Mouse (Mus musculus): Measurements from ENCODE around the gene Usp44. TPM values are rescaled to one million over a fixed set of nuclear protein-coding genes. Genes with fewer than 3 reads are reported as not detected.
A peak's percentile ranks its signal among the peaks of the same experiment; 100 is the strongest.
"Not testable (repeated sequence)": the region's sequence is repeated elsewhere in the genome, so short reads cannot be mapped to it uniquely, and the experiment has no call there.

Gene Usp44
- total and polyA plus RNA-seq, 2 experiments from 2014 or later: 0.05 TPM; not detected in 1

DNA sequence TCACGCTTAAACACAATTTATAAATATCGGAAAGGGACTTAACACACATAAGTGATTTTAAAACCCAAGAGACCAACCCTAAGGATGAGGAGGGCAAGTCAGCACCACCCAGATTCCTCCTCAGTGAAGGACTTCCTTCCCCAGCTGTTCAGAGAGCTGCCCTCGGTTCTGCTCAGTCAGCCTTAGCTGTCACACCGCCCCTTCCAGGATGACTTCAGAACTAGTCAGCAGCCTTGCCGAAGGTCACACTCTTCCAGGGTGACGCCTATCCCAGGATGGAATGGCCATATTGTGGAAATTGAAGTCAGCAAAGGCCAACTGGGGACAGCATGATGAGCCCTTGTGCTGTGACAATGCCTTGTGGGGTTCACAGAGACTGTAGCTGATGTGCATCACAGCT, 28.2 kb upstream of the Usp44 start:
- no peaks in the 10 kb centered on the region for H3K36me3 ChIP-seq (ENCODE audit: insufficient read depth, low read length)
- no peak for DNase-seq (ENCODE audit: low spot score)
- ATAC-seq (ENCODE audit: low FRiP score): no peak
- H3K27me3 ChIP-seq (ENCODE audit: insufficient read depth, low read length): no peaks in the 10 kb centered on the region
- H3K4me1 ChIP-seq (ENCODE audit: insufficient read depth, low read length): no peaks in the 10 kb centered on the region
- H3K9ac ChIP-seq (replicated peaks; ENCODE audit: low read length, poor library complexity, severe bottlenecking): no peak overlapping the region
- H3K4me3 ChIP-seq (ENCODE audit: low read depth, low read length): no peak overlapping the region
- no peak for TF ChIP-seq CTCF (IDR thresholded peaks at IDR 0.05)
- H3K9me3 ChIP-seq (ENCODE audit: low read length): no peaks in the 10 kb centered on the region
- 74% methylated on average over 6 of the region's 6 CpGs for WGBS
- H3K4me2 ChIP-seq (ENCODE audit: low read depth, low read length, poor library complexity, severe bottlenecking): no peak overlapping the region
- no peak overlapping the region for H3K27ac ChIP-seq (ENCODE audit: low read depth, low read length)

DNA sequence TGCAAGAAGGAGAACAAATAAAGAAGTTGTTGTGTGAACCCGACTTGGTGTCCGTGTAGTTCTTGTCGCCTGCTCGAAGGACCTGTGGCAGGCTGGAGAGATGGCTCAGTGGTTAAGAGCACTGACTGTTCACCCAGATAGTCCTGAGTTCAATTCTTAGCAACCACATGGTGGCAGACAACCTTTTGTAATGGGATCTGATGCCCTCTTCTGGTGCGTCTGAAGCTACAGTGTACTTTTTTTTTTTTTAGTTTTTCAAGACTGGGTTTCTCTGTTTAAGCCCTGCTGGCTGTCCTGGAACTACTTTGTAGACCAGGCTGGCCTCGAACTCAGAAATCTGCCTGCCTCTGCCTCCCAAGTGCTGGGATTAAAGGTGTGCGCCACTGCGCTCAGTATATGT, 21.9 kb upstream of the Usp44 start:
- not testable (repeated sequence) for ATAC-seq (ENCODE audit: low FRiP score); H3K27ac ChIP-seq (ENCODE audit: low read depth, low read length); H3K4me1 ChIP-seq (ENCODE audit: insufficient read depth, low read length); H3K9ac ChIP-seq (replicated peaks; ENCODE audit: low read length, poor library complexity, severe bottlenecking); H3K27me3 ChIP-seq (ENCODE audit: insufficient read depth, low read length); H3K36me3 ChIP-seq (ENCODE audit: insufficient read depth, low read length); H3K4me2 ChIP-seq (ENCODE audit: low read depth, low read length, poor library complexity, severe bottlenecking); DNase-seq (ENCODE audit: low spot score); H3K9me3 ChIP-seq (ENCODE audit: low read length); H3K4me3 ChIP-seq (ENCODE audit: low read depth, low read length)
- WGBS: 94% methylated on average over 8 of the region's 8 CpGs
- peak; percentile 8 for TF ChIP-seq CTCF (IDR thresholded peaks at IDR 0.05)

- TF ChIP-seq CTCF (IDR thresholded peaks at IDR 0.05): no peak
- H3K4me2 ChIP-seq (ENCODE audit: low read depth, low read length, poor library complexity, severe bottlenecking): no peak overlapping the region
- H3K27me3 ChIP-seq (ENCODE audit: insufficient read depth, low read length): no peaks in the 10 kb centered on the region
- 57% methylated on average over 7 of the region's 7 CpGs for WGBS
- ATAC-seq (ENCODE audit: low FRiP score) (no peak), DNase-seq (ENCODE audit: low spot score) (no peak)
- H3K9ac ChIP-seq (replicated peaks; ENCODE audit: low read length, poor library complexity, severe bottlenecking): no peak overlapping the region
- no peak overlapping the region for H3K27ac ChIP-seq (ENCODE audit: low read depth, low read length)
- H3K4me3 ChIP-seq (ENCODE audit: low read depth, low read length): no peak overlapping the region
- no peaks in the 10 kb centered on the region for H3K9me3 ChIP-seq (ENCODE audit: low read length)
- no peaks in the 10 kb centered on the region for H3K4me1 ChIP-seq (ENCODE audit: insufficient read depth, low read length)
- H3K36me3 ChIP-seq (ENCODE audit: insufficient read depth, low read length): no peaks in the 10 kb centered on the region
Observed at GRCm38 (mm10) chr10:93810590-93811185, 20.7 kb upstream of the Usp44 start.

GRCm38 (mm10) chr10:93812098-93812497, 19.3 kb upstream of the Usp44 start:
- Histone ChIP-seq H3K4me3 (ENCODE audit: low read depth, low read length) (no peak overlapping the region), H3K4me2 (ENCODE audit: low read depth, low read length, poor library complexity, severe bottlenecking) (no peak overlapping the region), H3K4me1 (ENCODE audit: insufficient read depth, low read length) (no peaks in the 10 kb centered on the region), H3K36me3 (ENCODE audit: insufficient read depth, low read length) (no peaks in the 10 kb centered on the region), H3K27ac (ENCODE audit: low read depth, low read length) (no peak overlapping the region), H3K27me3 (ENCODE audit: insufficient read depth, low read length) (no peaks in the 10 kb centered on the region; the same call in 1 of the 2 replicates), H3K9ac (replicated peaks; ENCODE audit: low read length, poor library complexity, severe bottlenecking) (no peak overlapping the region), H3K9me3 (ENCODE audit: low read length) (no peaks in the 10 kb centered on the region)
- no peak for TF ChIP-seq CTCF (IDR thresholded peaks at IDR 0.05)
- 91% methylated on average over 7 of the region's 7 CpGs for WGBS
- ATAC-seq (ENCODE audit: low FRiP score): no peak
- no peak for DNase-seq (ENCODE audit: low spot score)

DNA sequence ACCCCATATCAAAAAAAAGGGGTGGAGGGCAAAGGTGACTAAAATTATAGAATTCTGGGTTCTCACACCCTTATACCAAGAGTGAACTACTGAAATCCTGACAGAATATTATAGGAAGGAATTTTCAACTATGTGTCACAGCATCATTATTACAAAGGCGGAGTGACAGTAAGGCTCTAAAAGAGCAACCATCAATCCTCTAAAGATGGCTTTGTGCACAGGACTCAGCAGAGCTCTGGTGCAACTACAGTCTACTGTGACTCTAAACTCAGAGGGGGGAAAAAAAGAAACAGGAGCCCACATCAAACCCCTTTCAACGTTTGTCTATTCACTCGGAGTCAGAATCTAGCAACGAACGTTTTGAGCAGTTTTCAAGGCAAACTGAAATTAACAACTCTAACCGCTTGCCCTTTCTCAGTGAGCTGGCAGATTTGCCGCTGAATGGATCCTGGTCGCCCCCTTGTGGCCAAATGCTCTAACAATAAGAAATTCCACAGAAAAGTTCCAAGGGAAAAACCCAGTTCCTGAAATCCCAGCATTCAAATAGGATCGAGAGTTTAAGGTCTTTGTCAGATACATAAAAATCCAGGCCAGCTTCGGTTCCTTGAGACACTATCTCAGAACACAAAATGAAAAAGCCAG, 18.5 kb upstream of the Usp44 start:
- Histone ChIP-seq H3K9ac (replicated peaks; ENCODE audit: low read length, poor library complexity, severe bottlenecking) (no peak overlapping the region), H3K4me3 (ENCODE audit: low read depth, low read length) (no peak overlapping the region), H3K27me3 (ENCODE audit: insufficient read depth, low read length) (no peaks in the 10 kb centered on the region; the same call in 1 of the 2 replicates), H3K36me3 (ENCODE audit: insufficient read depth, low read length) (no peaks in the 10 kb centered on the region), H3K27ac (ENCODE audit: low read depth, low read length) (no peak overlapping the region), H3K4me2 (ENCODE audit: low read depth, low read length, poor library complexity, severe bottlenecking) (peak overlapping the region; percentile 22; the same call in 1 of the 2 replicates), H3K9me3 (ENCODE audit: low read length) (no peaks in the 10 kb centered on the region), H3K4me1 (ENCODE audit: insufficient read depth, low read length) (no peaks in the 10 kb centered on the region)
- ATAC-seq (ENCODE audit: low FRiP score) (no peak), DNase-seq (ENCODE audit: low spot score) (peak; percentile 88)
- peak; percentile 94 for TF ChIP-seq CTCF (IDR thresholded peaks at IDR 0.05)
- WGBS: 9% methylated on average over 10 of the region's 10 CpGs

GRCm38 (mm10) chr10:93813755-93814154, 17.6 kb upstream of the Usp44 start:
- H3K4me1 ChIP-seq (ENCODE audit: insufficient read depth, low read length): no peaks in the 10 kb centered on the region
- H3K4me2 ChIP-seq (ENCODE audit: low read depth, low read length, poor library complexity, severe bottlenecking): peak overlapping the region; percentile 22
- H3K9ac ChIP-seq (replicated peaks; ENCODE audit: low read length, poor library complexity, severe bottlenecking): no peak overlapping the region
- H3K36me3 ChIP-seq (ENCODE audit: insufficient read depth, low read length): no peaks in the 10 kb centered on the region
- H3K27me3 ChIP-seq (ENCODE audit: insufficient read depth, low read length): peaks cover 7% of the 10 kb centered on the region; the same call in 1 of the 2 replicates
- DNase-seq (ENCODE audit: low spot score): peak; percentile 66
- H3K9me3 ChIP-seq (ENCODE audit: low read length): no peaks in the 10 kb centered on the region
- no peak overlapping the region for H3K27ac ChIP-seq (ENCODE audit: low read depth, low read length)
- no peak overlapping the region for H3K4me3 ChIP-seq (ENCODE audit: low read depth, low read length)
- WGBS: 23% methylated on average over 10 of the region's 10 CpGs
- ATAC-seq (ENCODE audit: low FRiP score): no peak
- peak; percentile 66 for TF ChIP-seq CTCF (IDR thresholded peaks at IDR 0.05)

Data from midbrain, postnatal 0 days (tissue).